Mouse (Mus musculus) adipocyte (in vitro differentiated cells): ENCODE results near the gene Ap4s1.
"Not testable (repeated sequence)": the region's sequence is repeated elsewhere in the genome, so short reads cannot be mapped to it uniquely, and the experiment has no call there.

Experiments used
- DNase-seq: peaks from one replicate; pipeline ENCODE4 v3.0.0-alpha.2; 2016; ENCODE audit warnings: low spot score

Ap4s1 gene

DNA sequence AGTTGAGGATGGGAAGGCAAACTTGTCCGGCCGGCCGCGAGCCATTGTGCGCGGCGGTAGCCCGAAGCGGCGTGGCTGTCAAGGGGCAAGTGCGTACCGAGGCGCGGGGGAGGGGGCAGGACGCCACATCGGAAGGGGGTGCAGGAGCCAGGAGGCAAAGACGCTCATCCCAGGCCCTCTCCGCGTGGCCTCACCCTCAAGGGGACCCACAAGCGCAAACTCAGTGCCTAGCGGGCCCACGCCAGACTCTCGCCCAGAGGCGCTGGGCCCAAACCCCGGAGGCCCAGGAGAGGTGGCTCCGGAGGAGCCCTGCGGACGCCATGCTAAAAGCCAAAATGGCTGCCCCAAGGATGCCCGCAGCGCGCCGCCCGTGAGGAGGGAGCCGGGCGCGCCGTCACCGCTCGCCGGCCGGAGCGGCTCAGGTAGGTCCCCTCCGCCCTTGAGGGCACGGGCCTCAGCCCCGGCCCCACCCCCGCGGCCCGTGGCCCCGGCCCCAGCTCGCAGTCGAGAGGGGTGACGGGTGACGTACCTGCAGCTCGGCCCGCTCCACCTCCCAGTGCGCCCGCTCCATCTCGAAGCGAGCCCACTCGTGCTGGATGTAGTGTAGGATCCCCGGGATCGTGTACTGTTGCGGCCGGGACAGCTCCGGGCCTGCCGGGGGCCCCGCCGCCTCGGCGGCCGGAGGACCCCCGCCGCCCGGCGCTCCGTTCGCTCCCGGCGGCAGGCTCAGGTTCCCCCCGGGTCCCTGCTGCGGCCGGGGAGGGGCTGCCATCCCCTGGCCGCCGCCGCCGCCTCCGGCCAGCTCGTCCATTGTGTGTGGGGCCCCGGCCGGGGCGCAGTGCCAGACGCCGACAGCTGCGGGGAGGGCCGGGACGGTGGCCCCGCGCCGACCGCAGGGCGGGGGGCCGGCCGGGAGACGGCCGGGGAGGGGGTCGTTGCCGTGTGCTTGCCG lies at the start of gene Ap4s1:
Gene Ap4s1, plus strand, starts transcription at position 141 of the 952 bp plus-strand sequence.
- peak; percentile 68 for DNase-seq

DNA sequence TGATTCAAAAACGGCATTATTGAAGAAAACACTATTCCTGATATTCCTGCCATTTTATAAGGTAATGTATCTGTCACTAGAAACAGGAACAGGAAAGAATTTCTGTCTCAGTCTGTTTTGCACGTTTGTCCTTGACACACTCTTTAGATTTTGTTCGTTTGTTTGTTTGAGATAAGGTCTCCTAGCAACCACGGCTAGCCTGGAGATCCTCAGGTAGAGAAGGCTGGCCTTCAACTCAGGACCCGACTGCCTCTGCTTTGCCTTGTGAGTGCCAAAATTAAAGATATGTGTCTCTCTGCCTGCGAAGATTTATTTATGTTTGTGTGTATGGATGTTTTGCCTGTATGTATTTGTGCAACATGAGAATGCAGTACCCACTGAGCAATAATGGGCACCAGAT lies 49.0 kb upstream of the Ap4s1 start:
- no peak for DNase-seq

GRCm38 (mm10) chr12:51649401-51649800 lies 41.4 kb upstream of the Ap4s1 start:
- not testable (repeated sequence) for DNase-seq

DNA sequence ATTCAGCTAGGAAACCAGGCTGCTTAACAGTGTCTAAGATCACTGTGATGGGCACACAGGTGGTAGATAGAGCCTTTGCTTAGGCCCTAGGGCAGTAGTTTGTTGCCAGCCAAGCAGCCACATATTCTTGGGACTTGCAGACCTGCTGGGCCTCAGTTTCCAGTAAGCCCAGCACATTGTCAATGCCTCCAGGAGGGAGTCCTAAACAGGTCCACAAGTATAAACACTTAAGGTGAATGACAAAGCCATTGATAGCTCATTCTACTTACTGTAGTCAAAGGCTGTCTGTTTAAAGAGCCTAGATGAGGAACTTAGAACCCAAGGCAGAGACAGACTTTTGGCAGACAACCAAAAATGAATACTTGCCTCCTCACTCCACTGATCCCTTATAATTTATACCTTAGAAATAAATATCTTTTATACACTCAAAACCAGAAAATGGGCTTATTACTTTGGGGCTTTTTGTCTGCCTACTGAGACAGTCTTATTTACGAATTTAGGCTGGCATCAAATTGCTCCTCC lies 34.8 kb upstream of the Ap4s1 start:
- DNase-seq: no peak

DNA sequence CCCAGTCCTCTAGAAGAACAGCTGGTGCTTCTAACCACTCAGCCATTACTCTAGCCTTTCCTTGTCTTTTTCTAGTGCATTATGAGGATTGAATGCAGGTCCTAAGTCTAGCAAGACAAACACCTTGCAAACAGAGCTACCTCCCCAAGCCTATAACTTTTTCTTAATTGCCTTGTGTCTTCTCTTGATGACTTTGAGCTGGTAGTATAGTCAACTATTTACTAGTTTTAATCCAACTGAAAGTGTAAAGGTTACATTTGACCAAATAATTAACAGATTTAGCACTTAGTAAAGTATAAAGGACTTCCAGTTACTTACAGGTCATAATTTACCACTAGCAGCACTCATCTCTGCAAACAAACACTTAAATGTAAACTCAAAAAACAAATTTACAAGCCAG lies 27.8 kb upstream of the Ap4s1 start:
- DNase-seq: no peak

DNA sequence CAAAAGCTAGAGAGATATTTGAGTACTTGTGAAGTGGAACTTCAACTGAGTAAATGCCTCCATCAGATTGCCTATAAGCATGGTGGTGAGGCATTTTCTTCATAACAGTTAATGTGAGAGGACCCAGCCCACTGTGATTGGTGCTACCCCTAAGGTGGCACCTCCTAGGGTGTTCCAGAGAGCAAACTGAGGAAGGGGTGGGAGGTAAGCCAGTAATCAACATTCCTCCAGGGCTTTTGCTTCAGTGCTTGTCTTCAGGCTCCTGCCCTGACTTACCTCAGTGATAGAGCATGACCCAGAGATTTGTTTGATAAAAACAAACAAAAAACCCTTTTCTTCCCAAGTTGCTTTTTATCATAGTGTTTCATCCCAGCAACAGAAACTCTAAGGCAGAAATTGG lies 26.9 kb upstream of the Ap4s1 start:
- no peak for DNase-seq

GRCm38 (mm10) chr12:51666708-51667430 lies 24.0 kb upstream of the Ap4s1 start:
- peak; percentile 44 for DNase-seq

GRCm38 (mm10) chr12:51671231-51671891 lies 19.5 kb upstream of the Ap4s1 start:
- DNase-seq: no peak

DNA sequence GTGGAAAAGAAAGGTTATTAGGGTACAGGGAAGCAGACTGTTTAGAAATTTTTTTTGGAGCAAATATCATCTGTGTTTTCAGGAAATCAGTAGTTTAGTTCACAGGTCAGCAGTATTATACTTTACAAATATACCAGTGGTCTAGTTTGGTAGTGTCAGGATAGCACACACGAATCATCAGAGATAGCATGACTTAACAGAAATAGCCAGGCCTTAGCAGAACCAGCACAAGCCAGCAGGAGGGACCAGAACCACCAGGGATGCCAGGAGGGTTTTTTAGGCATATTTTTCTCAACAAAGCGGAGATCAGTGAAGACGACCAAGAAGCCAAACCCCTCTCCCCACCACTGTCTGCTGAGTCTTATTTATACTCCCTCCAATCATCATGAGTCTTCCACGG lies 17.6 kb upstream of the Ap4s1 start:
- no peak for DNase-seq

GRCm38 (mm10) chr12:51676442-51676841 lies 14.4 kb upstream of the Ap4s1 start:
- no peak for DNase-seq

- DNase-seq: no peak
Observed at GRCm38 (mm10) chr12:51678844-51679243, 12.0 kb upstream of the Ap4s1 start.

DNA sequence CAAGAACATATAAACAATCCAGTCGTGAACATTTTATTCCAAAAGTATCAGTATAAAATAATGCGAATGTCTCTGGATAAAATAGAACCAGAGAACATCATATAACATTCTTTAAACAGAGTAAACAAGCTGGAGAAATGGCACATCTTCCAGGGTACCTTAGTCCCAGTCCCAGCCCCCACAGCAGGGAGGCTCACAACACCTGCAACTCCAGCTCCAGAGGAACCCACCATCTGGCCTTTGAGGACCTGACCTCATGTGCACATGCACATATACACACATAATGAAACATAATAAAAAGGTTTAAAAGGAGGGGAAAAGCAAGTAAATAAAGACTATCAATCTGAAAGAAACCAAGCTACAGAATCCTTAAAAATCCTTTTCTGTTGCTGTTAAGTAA lies 2.3 kb upstream of the Ap4s1 start:
- no peak for DNase-seq

GRCm38 (mm10) chr12:51691845-51692632 lies 1.2 kb downstream of the Ap4s1 start, which contains the start of gene Strn3:
Gene Strn3, minus strand, starts transcription at chr12:51691897.
- peak; percentile 98 for DNase-seq

GRCm38 (mm10) chr12:51692870-51693269 lies 2.0 kb downstream of the Ap4s1 start:
- DNase-seq: not testable (repeated sequence)

DNA sequence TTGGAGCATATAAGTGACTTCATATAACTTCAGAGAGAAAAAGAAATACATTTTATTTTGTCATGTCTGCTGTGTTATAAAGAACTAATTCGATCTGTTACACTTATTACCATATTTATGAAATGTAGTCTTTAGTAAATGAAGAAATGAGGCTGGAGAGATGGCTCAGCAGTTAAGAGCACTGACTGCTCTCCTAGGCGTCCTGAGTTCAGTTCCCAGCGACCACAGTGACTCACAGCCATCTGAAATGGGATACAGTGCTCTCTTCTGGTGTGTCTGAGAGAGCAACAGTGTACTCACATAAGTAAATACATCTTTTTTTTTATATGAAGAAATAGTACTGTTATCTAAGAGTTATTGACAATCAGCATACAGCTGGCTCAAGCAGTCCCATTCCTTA lies 2.6 kb downstream of the Ap4s1 start:
- no peak for DNase-seq

DNA sequence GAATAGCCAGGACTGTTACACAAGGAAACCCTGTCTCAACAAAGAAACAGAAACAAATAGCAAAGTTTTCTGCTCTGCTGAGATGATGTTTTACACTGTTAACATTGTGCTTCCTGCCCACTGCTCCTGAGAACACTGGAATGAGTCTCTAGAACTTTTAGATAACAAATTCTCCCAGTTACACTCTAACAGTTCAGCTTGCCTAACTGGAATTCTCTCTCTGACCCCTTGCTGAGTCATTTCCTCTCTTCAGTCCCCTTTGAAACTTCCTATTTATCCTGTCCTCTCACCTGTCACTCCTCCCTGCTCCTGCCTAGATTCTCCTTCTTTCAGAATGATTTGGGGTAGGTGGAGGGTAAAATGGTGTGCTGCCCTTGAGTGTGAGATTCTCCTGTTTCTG lies 3.3 kb downstream of the Ap4s1 start:
- no peak for DNase-seq

GRCm38 (mm10) chr12:51694966-51695365 lies 4.1 kb downstream of the Ap4s1 start:
- no peak for DNase-seq

GRCm38 (mm10) chr12:51696157-51696556 lies 5.3 kb downstream of the Ap4s1 start:
- no peak for DNase-seq

GRCm38 (mm10) chr12:51699623-51700393 lies 9.0 kb downstream of the Ap4s1 start:
- DNase-seq: no peak

DNA sequence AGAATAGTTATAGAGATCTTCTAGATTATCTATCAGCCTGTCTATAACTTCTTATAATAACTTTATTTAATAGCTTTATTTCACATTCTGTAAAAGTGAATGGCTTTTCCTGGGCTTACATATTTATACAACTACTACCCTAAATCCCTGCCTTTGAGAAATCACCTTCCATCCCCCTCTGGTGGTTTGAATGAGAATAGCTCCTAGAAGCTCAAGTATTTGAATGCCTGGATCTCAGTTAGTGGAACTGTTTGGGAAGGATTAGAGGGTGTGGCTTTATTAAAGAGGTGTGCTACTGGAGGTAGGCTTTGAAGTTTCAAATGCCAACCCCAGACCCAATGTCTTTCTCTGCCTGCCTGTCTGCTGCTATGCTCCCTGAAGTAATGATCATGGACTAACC lies 10.9 kb downstream of the Ap4s1 start:
- DNase-seq: no peak

DNA sequence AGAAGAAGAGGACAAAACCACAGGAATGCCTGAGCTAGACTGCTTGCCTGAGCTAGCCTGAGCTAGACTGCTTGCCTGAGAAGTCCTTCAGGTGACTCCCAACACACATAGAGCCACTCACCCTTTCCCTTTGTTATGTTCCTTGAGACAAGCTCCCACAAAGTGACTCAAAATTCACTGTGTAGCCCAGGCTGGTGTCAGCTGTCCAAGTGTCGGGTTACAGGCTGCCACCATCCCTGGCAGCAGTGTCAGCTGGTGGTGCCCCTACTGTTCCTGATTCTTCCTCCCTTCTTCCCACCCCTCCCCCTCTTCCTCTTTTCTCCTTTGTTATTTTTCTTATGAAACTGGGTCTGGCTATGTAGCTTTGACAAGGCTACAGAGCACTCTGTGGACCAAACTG lies 13.0 kb downstream of the Ap4s1 start:
- no peak for DNase-seq
